Mouse (Mus musculus): ENCODE results near the gene Ubtd1. TPM values are rescaled to one million over a fixed set of nuclear protein-coding genes. Genes with fewer than 3 reads are reported as not detected.

The Ubtd1 gene
- total RNA-seq (2021): 10 to 100 TPM; 17.7 to 19.2 TPM
- long read RNA-seq, experiment 1, transcript Ubtd1-201 (3 exons, 1,529 nt): major isoform, 16 of 21 reads
- long read RNA-seq, experiment 1, partial matches to known transcripts: 0 of 21 reads
- long read RNA-seq, experiment 1, other reads (novel, unspliced or antisense): 5 of 21 reads
- long read RNA-seq, experiment 2, transcript Ubtd1-201 (3 exons, 1,529 nt): major isoform, 6 of 8 reads
- long read RNA-seq, experiment 2, partial matches to known transcripts: 1 of 8 reads
- long read RNA-seq, experiment 2, other reads (novel, unspliced or antisense): 1 of 8 reads

DNA sequence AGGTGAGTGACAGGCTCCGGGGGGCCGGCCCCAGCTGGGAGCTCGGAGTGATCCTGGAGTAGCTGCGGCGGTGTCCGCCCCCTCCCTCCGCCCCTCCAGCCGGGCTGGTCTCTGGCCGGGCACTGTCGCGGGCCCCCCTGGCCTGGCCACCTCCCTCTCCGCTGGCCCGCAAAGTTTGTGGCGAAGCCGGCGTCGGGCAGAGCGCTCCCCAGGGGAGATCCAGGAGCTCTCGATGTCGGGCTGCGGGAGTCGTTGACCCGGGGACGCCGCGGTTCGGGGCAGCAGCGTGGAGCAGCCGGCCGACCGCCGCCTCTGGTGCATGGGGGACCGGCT is at the start of gene Ubtd1:
Gene Ubtd1, plus strand, starts transcription at position 169 of the 333 bp plus-strand sequence.
- DNase-seq: no peak

DNA sequence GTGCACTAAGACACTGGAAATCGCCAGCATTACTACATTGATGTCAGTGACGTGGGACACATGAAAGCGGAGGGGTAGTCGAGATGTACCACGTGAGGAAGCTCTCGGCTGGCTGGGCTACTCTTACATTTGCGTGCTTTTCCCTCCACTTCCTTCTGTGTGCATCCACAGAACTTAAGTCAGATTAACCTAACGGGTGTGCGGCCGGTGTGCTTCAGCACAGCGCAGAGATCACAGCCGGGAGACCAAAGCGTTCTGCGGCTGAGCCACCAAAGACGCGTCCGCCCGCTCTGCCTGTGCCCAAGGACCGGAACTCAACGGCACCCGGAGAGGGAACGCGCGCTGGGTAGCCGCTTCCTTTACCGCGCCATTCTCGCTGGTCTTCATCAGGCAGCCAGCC is 48.9 kb upstream of the Ubtd1 start:
- no peak for DNase-seq

DNA sequence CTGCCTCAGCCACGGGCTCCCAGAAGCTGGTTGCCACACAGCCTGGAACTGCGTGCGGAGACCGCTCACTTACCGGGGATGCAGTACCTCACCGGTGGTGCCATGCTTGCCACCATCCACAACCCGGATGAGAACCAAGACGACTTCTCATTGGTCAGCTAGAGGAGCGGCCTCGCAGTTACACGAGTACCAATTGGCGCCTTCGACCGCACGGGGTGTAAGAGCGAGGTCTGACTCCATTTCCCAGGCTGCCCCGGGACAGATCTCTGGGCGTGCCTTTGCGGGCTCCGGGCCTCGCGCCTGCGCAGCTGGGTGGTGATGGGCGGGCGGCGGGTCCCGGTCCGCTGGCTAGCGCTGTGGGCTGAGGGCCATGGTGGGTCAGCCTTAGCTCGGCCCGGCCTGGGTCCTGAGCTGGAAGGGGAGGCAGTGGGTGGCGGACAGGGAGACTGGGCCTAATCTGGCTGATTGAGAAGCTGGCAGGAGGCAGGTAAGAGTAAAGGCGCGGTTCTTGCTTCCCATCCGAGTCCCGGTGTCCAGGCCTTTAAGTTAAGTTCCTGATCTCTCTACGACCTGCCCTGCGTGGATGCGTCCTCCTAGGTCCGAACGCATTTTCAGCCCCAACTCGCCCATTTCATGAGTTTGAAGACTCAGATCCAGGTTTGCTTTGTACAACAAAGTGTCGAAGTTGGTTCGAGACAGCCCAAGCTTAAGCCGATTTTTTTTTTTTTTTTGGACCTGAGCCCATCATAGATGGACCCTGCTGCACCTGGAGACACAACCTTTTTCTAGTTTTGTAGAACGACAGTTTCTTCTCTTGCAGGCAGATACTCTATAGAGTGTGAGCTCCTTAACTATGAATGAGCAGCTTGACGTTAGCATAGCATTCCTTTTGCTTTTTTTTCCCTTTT is 48.1 kb upstream of the Ubtd1 start, which contains the start of the genes Exosc1 and Zdhhc16:
Gene Exosc1, minus strand, starts transcription at position 245 of the 908 bp plus-strand sequence.
Gene Zdhhc16, plus strand, starts transcription at position 302 of the 908 bp plus-strand sequence.
- DNase-seq: peak; percentile 99

DNA sequence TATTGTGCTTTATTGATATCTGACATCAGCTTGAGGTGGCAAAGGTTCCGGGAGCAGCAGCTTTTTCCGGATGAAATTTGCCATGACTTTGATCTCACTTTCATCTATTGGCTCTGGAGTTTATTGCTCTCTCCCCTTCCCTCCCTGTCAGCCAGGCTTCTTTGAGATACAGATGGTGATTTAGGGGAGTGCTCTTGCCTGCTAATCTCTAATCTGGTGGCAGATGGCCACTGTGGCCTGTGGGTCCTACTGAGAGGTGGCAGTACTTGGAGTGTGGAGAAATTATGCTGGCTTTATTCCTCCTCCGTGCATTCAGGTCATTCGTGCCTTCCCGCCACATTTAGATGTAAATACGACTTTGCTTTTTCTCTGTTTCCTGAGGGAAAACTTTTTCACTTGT is 47.4 kb upstream of the Ubtd1 start:
- DNase-seq: no peak

DNA sequence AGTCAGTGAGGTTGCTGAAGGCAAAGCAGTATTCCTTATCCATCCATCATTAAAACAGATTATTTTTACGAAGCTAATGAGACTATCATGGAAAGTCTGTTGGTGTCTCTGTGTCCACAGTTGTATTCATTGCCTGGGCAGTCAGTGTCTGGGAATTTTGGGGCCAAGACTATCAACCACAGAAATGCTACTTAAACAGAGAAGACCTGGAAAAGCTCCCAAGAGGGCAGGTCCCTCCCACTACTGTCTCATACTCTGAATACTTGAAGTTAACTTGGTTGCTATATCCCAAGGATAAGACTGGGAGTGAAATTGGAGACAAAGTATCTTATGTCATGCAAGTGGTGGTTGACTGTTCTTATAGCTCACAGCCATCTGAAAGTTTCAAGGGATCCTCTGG is 45.6 kb upstream of the Ubtd1 start:
- no peak for DNase-seq

DNA sequence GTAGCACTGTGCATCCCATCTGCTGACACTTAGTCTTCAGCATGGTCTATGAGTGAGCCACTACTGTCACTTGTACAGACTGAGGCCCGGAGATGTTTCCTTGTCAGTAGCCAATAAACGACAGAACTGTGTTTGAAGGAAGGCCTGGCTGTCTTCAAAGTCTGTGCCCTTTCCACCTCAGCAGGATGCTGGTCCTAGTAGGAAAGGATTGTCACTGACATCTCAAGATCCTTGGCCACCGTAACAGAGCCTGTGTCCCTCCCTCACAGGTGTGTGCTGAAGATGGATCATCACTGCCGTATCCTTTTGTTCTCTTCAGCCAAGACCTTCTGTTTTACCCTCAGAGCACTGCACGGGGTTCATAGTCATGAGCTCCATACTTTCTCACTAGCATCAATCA is 43.0 kb upstream of the Ubtd1 start:
- DNase-seq: no peak

DNA sequence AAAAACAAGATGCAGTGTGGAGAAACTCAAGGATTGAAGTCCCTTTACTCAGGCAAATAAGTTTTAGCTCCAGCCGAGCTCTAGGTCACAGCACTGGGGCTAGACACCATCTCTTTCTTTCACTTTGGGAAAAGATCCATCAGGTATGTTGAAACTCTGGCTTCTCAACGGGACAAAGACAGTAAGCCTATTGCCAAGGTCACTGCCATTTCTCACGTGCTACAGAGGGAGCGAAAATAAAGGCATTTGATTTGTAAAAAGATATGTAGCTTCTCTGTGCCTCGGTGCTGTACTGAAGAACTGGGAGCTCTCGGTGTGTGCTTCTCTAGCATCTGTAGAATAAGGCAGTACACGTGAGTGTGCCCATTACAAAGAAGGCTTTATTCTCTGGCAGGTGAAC is 37.7 kb upstream of the Ubtd1 start:
- no peak for DNase-seq

DNA sequence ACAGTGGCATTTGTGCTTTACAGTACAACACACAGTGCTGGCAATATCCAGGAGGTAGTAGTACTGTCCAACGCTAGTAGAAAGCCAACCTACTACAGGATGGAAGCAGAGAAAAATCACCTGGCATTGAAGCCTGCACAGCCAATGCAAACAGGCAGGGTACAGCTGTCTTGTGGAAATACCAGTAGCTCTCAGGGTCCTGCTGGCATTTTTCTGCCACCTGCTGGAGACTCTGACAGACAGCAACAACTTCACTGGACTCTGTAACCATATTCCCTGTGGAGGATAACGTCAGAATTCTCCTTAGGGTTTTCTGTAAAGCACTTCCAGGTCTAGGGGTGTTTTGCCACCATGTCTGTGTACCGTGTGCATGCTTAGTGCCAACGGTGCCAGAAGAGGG is 29.3 kb upstream of the Ubtd1 start:
- DNase-seq: no peak

DNA sequence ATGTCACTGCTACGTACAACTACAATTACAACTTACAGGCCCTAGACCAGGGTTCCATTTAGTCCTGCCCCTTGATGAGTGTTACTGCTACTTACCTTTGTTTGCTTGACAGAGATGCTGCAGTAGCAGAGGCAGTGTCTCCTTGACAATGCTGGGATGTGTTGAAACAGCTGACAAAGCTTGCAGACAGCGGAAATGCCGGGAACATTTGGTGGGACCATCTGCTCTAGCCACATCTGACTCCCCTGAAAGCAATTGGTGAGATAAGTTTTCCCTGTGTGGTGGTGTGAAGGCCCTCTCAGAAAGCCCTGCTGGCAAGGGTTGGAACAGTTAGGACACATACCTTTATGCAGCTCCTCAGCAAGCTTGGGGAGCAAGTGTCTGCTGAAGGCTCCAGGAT is 28.0 kb upstream of the Ubtd1 start:
- no peak for DNase-seq

DNA sequence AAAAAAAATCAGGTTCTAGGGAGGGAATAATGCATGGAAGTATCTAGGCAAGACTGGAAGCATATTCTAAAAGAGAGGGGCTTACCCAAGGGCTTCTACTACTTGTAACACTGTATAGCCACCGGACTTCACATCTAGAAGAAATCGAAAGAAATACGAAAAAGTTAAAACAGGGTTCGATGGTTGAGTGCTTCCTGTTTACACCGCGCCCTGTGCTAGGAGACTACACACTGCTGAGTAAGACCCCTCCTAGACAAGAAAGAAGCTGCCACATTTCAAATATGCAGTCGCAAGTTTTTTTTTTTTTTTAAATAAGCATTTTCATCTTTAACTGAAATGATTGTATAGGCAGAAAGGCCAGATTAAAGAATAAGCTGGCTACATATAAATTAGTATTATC is 11.9 kb upstream of the Ubtd1 start:
- DNase-seq: no peak

DNA sequence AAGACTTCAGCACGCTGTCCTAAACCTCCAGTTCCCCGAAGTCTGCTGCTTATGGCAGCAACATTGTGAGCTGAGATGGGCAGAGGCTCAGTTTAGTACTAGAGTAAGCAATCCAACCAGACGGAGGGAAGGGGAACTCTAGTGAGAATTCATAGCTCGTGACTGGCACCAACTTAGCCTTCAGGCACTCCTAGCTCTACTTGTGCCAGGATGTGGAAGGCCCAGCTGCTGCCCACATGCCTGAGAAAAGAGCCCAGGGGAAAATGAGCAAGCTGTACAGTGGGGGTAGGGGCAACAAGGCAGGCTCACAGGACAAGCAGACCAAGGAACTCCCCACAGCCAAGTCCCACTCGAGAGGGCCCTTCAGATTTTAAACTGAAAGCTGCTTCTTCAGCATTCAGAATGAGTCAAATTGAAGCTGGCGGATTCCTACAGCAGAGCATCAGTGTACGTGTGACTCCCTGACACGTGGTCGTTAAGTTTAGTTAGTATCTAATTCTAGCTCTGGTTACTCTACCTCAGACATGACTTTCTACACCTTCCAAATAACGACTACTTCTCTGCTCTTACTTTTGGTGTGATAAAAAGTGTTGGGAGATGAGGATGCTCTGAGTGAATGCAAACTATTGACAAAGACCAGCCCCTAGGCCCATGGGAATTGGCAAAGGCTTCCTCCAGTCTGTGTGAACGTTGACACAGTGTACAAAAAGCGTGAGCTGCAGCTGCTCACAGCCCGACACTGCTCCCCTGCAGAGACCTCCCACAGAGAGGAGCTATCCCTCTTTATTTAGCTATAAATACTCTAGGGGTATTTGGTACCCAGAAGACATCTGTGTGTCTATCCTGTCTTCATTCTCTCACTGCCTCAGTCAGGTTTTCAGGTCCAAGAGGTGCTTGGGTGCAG is 7.4 kb upstream of the Ubtd1 start:
- DNase-seq: peak in 1 of 2 experiments; percentile 35

DNA sequence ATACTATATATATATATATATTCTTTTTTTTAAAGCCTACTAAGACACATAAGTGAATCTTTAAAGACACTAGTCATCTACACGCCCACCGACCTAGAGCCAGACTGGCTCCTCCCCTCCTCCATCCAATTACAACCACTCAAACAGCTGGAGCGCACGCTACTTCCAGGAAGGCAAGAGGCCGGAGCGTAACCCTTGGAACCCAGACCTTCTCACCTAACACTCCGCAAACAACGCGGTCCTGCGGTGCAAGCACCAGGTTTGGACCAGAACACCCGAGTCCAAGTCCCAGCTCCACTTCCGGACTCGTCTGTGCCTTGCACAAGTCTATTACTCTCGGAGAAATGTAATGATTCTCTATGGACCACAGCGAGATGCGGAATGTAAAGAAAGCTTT is 1.1 kb upstream of the Ubtd1 start:
- no peak for DNase-seq

DNA sequence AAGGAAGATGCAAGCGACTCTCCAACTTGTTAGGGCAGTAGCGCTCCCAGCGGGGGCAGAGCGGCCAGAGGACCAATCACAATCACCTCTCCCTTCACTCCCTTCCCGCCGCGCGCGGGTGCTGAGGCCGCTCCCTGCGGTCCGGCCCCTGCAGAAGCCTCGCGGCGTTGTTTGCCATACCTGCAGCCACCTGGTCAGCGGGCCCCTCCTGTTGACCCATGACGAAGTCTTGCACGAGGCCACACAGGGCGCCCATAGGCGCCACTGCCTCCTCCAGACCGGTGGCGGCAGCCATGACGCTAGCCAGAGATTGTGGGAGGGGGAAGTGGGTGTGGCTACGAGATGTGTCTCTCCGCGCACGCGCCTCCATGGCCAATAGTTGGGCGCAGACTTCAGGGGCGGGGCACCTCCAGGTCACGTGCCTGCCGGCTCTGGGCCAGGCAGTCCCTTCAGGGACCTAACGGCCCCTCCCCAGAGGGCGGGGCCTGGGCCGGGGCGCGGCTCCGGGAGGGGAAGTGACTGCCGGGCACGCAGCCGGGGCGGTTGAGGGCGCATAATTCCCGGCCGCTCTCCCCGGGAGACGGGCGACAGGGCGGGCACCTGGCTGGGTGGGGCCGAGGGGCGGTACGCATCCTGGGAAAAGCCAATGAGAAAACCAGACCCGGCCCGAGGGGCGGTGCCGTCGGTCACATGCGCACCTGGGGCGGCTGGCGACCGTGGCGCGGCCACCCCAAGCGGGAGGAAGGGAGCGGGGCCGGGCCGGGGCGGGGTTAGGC is 556 bp upstream of the Ubtd1 start, which contains the start of gene Mms19:
Gene Mms19, minus strand, starts transcription at position 339 of the 776 bp plus-strand sequence.
- DNase-seq: peak; percentile 99

DNA sequence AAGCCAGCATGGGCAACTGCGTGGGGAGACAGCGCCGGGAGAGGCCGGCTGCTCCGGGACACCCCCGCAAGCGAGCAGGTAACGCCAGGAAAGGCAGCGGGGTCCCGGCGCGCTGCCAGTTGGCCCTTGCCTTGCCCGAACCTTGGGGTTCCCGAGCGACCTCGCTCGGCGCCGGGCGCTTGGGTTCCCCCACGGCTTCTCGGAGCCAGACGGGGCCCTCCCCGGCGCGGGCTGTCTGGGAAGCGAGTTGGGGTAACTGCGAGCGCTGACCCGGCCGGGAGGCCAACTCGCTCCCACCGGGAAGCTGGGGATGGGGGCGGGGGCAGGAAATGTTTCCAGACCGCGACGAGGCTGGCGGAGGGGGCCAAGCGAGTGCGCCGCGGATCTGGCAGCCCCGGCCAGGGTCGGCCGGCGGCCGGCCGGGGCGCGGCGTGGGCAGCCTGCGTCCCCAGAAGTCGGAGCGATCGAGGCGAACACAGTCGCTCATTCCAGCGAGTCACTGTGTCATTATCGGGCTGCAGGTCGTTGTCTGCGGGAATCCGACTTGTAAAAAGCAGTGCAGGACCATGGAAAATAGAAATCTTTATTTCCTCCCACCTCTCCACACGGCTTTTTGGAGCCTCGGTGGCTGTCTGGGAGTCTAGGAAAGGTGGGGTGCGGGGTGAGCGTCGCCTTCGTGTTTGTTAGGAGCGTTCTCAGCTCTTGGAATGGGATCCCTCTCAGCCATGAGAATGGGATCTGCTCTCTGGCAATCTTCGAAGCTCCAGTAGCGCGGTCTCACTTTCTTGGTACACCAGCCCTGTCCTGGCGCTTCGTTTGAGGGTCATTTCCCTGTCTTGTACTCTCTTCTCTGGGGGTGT is 598 bp downstream of the Ubtd1 start:
- peak; percentile 63 to 70 for DNase-seq

DNA sequence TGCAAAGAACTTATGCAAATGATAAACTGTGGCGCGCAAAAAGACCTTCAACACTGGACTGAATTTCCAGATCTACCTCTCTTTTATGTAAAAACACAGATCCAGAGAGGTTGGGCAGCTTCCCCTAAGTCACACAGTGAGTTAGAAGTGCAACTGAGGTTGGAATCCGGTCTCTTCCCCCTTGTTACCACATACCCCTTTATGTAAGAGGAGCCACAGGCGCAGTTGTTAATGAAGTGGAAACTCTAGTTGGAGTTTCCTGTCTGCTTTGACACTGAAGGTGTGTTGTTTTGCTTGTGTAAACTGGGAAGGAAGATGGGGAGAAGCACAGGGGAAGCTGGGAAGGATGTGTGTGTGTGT is 1.2 kb downstream of the Ubtd1 start:
- DNase-seq: peak in 1 of 2 experiments; percentile 21

DNA sequence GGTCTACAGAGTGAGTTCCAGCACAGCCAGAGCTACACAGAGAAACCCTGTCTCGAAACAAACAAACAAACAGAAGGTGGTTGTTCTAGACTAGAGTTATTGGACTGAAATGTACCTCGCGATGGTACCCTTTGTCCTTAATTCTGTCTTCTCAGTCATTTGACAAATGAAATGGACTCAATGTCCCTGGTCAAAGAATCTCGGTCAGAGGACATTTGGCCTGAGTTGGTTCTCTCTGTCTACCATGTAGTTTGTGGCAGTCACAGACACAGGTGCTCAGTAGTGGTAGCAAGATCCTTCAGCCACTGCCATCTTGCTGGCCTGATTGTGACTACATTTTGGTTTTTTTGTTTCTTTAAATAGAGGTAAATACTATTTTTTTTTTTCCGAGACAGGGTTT is 4.4 kb downstream of the Ubtd1 start:
- DNase-seq: no peak

DNA sequence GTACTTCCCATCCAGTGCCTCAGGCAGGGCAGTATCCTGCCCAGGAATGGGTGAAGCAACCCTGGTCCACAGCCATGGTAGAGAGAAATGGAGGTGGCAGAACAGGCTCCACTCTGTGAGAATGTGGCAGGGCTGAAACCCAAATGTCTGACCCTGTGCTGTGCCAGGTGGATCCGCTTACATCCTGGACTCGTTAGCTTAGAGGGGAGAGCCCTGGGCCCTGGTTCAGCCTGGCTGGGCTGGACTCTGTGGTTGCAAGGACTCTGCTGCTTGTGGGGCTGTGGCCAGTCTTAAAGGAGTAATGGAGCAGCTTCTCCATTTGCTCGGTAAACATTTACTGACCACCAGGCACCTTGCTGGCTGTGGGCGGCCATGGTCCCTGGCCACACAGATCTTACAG is 5.6 kb downstream of the Ubtd1 start:
- DNase-seq: no peak

DNA sequence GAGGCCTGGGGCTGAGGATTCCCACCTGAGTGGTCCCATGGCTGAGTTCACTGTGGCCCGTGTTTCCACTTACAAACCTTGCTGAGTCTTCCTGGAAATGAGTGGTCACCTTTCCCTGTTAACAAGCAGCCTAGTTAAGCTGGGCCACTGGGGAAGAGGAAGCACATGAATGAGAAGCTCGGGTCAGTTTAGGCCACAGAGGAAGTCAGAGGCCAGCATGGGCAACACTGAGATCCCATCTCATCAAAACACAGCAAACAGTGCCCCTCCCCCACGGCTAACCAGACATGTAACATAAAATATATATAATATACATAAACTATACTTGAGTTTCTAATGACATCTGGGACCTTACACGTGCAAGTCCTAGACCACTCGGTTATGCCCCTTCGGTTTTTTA is 8.2 kb downstream of the Ubtd1 start:
- DNase-seq: peak; percentile 35 to 40

DNA sequence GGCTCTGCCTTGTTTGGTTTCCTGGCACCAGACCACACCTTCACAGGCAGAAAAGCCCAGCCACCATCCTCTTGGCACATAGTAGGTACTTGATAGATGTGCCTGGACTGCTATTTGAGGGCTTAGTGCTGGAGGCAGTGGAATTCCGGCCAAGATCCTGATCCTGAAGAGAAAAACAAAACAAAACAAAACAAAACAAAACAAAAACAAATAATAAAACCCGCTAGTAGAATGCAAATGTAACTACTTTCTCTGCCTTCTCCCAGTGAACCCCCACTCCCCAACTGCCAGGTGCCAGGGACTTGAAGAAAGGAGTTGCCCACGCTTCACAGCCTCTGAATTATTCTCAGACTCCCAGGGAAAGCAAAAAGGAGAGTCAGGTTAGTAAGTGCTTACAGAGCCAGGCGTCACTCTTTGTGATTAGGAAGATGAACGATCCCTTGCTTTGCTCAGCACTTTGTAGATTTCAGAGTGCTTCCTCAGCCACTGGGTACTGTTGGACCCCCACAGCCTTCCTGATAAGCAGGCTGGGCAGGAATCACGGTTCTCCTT is 10.4 kb downstream of the Ubtd1 start:
- no peak for DNase-seq

DNA sequence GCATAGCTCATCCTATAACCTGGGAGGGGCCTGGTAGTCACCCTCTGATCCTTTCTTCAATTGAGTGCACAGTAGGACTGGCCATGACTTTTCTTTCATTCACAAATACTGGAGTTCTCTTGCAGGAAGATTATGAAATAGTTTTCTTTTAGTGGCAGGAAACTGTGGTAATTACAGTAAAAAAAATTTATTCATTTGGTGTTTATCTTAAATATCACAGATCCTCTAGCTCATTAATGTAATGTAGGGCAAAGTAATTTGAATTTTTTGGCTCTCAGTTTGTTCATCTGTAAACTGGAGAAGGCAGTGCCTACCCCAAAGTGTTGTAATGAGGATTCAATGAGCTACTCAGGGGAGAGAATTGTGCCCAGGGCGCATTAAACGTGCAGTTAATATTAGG is 11.4 kb downstream of the Ubtd1 start:
- DNase-seq: no peak

Data from heart, adult 18-20 months (tissue).